Comparison of ENCODE assay signal across 14 mouse cellular contexts in genomic region chr8:115897521-115898178, GRCm38 (mm10).
DNase-seq lines count a peak whose midpoint lies in the region; ATAC-seq and TF ChIP-seq lines count a peak whose summit lies in the region.
"Had no signal": no experiment of that assay in that cellular context is flagged by ENCODE, and none has a peak within 500 bp of the region (broad histone marks: within the 10 kb centered on the region; RNA-seq: fewer than 3 reads in every experiment).

No protein-coding gene starts in this region.

- H3K9me3 ChIP-seq in forebrain, postnatal 0 days (ENCODE audit: low read length), result no peaks in the 10 kb centered on the region
- H3K9me3 ChIP-seq: neural tube, embryonic 12.5 days had no signal

- no peak overlapping the region for H3K4me3 ChIP-seq in forebrain, postnatal 0 days (ENCODE audit: low read depth, low read length)
- no peak overlapping the region for H3K4me3 ChIP-seq in thymus, adult 2 months (ENCODE audit: control insufficient read depth, insufficient read depth, low read length)
- H3K4me3 ChIP-seq: left cerebral cortex, adult 2 months; neural tube, embryonic 12.5 days had no signal

- no peak overlapping the region for H3K27ac ChIP-seq in forebrain, postnatal 0 days (ENCODE audit: low read depth, low read length)
- no peak overlapping the region for H3K27ac ChIP-seq in thymus, adult 2 months (ENCODE audit: control insufficient read depth, insufficient read depth, low read length)
- H3K27ac ChIP-seq: left cerebral cortex, adult 2 months; neural tube, embryonic 12.5 days had no signal

- no peak for TF ChIP-seq CTCF in brain, embryonic 14.5 days (IDR thresholded peaks at IDR 0.05; ENCODE audit: borderline replicate concordance, extremely low read depth, insufficient read depth, insufficient read length)
- no peak for TF ChIP-seq CTCF in forebrain, postnatal 0 days (IDR thresholded peaks at IDR 0.05; ENCODE audit: low read depth)
- TF ChIP-seq CTCF in thymus, adult 2 months (IDR thresholded peaks at IDR 0.05; ENCODE audit: borderline replicate concordance, control insufficient read depth, extremely low read depth, insufficient read depth, low read length, poor library complexity), result no peak

- intact Hi-C loops in heart, postnatal 10 days (cut with DNase I), result no loop called here
- intact Hi-C loops in heart, postnatal 25 days (cut with DNase I), result no loop called here

- H3K27me3 ChIP-seq in forebrain, postnatal 0 days (ENCODE audit: insufficient read depth, low read length), result no peaks in the 10 kb centered on the region
- H3K27me3 ChIP-seq in thymus, adult 2 months (ENCODE audit: control insufficient read depth, insufficient read depth, low read length), result no peaks in the 10 kb centered on the region
- H3K27me3 ChIP-seq: neural tube, embryonic 12.5 days had no signal

- 78% methylated on average over 6 of the region's 6 CpGs for WGBS in forebrain, postnatal 0 days
- WGBS in thymus, adult 2 months, result 58% methylated on average over 6 of the region's 6 CpGs

- H3K9ac ChIP-seq in forebrain, postnatal 0 days, result no peak overlapping the region
- H3K9ac ChIP-seq: neural tube, embryonic 12.5 days had no signal

- no peak for TF ChIP-seq POLR2A in brain, embryonic 14.5 days (IDR thresholded peaks at IDR 0.05; ENCODE audit: borderline replicate concordance, extremely low read depth, insufficient read depth, insufficient read length, poor library complexity, severe bottlenecking)
- no peak for TF ChIP-seq POLR2A in thymus, adult 2 months (IDR thresholded peaks at IDR 0.05; ENCODE audit: control insufficient read depth, extremely low read depth, insufficient read depth, low read length, poor library complexity)

- no peaks in the 10 kb centered on the region for H3K36me3 ChIP-seq in forebrain, postnatal 0 days (ENCODE audit: insufficient read depth)
- no peaks in the 10 kb centered on the region for H3K36me3 ChIP-seq in thymus, adult 2 months (ENCODE audit: control insufficient read depth, insufficient read depth, low read length)
- H3K36me3 ChIP-seq: neural tube, embryonic 12.5 days had no signal

- peak; percentile 9 to 21 for DNase-seq in heart, postnatal 10 days
- DNase-seq in heart, postnatal 25 days (ENCODE audit: low spot score), result no peak
- peak; percentile 18 for DNase-seq in brain, embryonic 14.5 days (ENCODE audit: low read depth)
- peak; percentile 62 for DNase-seq in kidney, postnatal 10 days
- DNase-seq in adrenal gland, adult 18-20 months (ENCODE audit: low spot score in 2 of 2), result no peak
- no peak for DNase-seq in forebrain, postnatal 0 days
- DNase-seq in thymus, adult 2 months, result no peak
- DNase-seq: adrenal gland, postnatal 25 days; cerebellum, adult 9-10 months; liver had no signal

- H3K4me1 ChIP-seq in forebrain, postnatal 0 days (ENCODE audit: insufficient read depth), result no peaks in the 10 kb centered on the region
- H3K4me1 ChIP-seq in thymus, adult 2 months (replicated peaks; ENCODE audit: control insufficient read depth, insufficient read depth, low read length), result no peaks in the 10 kb centered on the region
- H3K4me1 ChIP-seq: neural tube, embryonic 12.5 days had no signal

- peak; percentile 99 for ATAC-seq in megakaryocyte-erythroid progenitor cell, adult 5-6 weeks (replicated peaks; ENCODE audit: low FRiP score, low TSS enrichment, poor library complexity, severe bottlenecking)
- ATAC-seq in forebrain, postnatal 0 days, result no peak
- ATAC-seq: inflammation-experienced regulatory T-cells, adult 6 months had no signal

- no peak overlapping the region for H3K4me2 ChIP-seq in forebrain, postnatal 0 days (ENCODE audit: low read depth)
- H3K4me2 ChIP-seq: neural tube, embryonic 12.5 days had no signal

Comparison
In these comparisons a context has a peak if more than half of its experiments do, and no peak if none do; other contexts are left out.
1. DNase-seq: peak in heart, postnatal 10 days (2 of 2), brain, embryonic 14.5 days (single experiment) and kidney, postnatal 10 days (single experiment); none in heart, postnatal 25 days (single experiment), adrenal gland, adult 18-20 months (0 of 2), forebrain, postnatal 0 days (single experiment) and thymus, adult 2 months (single experiment).